Mouse (Mus musculus) embryo, embryonic 9.5 days (tissue): ENCODE results near the gene Tial1.
A peak's percentile ranks its signal among the peaks of the same experiment; 100 is the strongest.

Source experiments
- DNase-seq: peaks from one replicate; pipeline ENCODE4 v3.0.0-alpha.2; 2017; ENCODE audit errors: extremely low spot score

Tial1 gene

GRCm38 (mm10) chr7:128461285-128462215, at the start of gene Tial1:
Tial1 (minus strand) TSS chr7:128461717.
- DNase-seq, result peak; percentile 97

GRCm38 (mm10) chr7:128504091-128504490, 42.6 kb upstream of the Tial1 start:
- DNase-seq, result no peak

- no peak for DNase-seq
These were observed 38.3 kb upstream of the Tial1 start for GRCm38 (mm10) chr7:128499801-128500200.

GRCm38 (mm10) chr7:128494546-128494945, 33.0 kb upstream of the Tial1 start:
- no peak for DNase-seq

- no peak for DNase-seq
These were observed 27.5 kb upstream of the Tial1 start for GRCm38 (mm10) chr7:128488986-128489385.

- peak; percentile 69 for DNase-seq
These were observed 12.8 kb upstream of the Tial1 start for GRCm38 (mm10) chr7:128474322-128474721.

GRCm38 (mm10) chr7:128462406-128462805, 889 bp upstream of the Tial1 start:
- peak; percentile 33 for DNase-seq

GRCm38 (mm10) chr7:128460865-128461228, 670 bp downstream of the Tial1 start:
- DNase-seq, result no peak

GRCm38 (mm10) chr7:128460131-128460864, 1.2 kb downstream of the Tial1 start:
- DNase-seq, result no peak

- DNase-seq, result no peak
These were observed 1.8 kb downstream of the Tial1 start for GRCm38 (mm10) chr7:128459791-128460130.

- no peak for DNase-seq
These were observed 3.5 kb downstream of the Tial1 start for GRCm38 (mm10) chr7:128458011-128458410.

- no peak for DNase-seq
These were observed 8.8 kb downstream of the Tial1 start for GRCm38 (mm10) chr7:128452731-128453130.

GRCm38 (mm10) chr7:128440584-128440983, 20.9 kb downstream of the Tial1 start:
- DNase-seq, result no peak

GRCm38 (mm10) chr7:128439251-128439650, 22.3 kb downstream of the Tial1 start:
- no peak for DNase-seq

GRCm38 (mm10) chr7:128438131-128438530, 23.4 kb downstream of the Tial1 start:
- DNase-seq, result no peak

- no peak for DNase-seq
These were observed 28.3 kb downstream of the Tial1 start for GRCm38 (mm10) chr7:128433213-128433612.

GRCm38 (mm10) chr7:128432574-128432973, 28.9 kb downstream of the Tial1 start:
- DNase-seq, result no peak

- DNase-seq, result no peak
These were observed 39.0 kb downstream of the Tial1 start for GRCm38 (mm10) chr7:128422491-128422890.

- DNase-seq, result no peak
These were observed 39.8 kb downstream of the Tial1 start for GRCm38 (mm10) chr7:128421701-128422100.

GRCm38 (mm10) chr7:128419690-128420089, 41.8 kb downstream of the Tial1 start:
- peak; percentile 17 for DNase-seq

GRCm38 (mm10) chr7:128417930-128418779, 43.4 kb downstream of the Tial1 start, which contains the start of gene Rgs10:
Rgs10 (minus strand) TSS chr7:128418758.
- DNase-seq, result peak; percentile 66
